Mouse (Mus musculus) fat pad, adult 2 months (tissue): ENCODE results near the gene Oard1.

Source experiments
- DNase-seq: peaks from one replicate; pipeline ENCODE4 v3.0.0-alpha.2; 2011; ENCODE audit warnings: low read depth, low spot score; ENCODE audit errors: extremely low read depth

Gene Oard1

DNA sequence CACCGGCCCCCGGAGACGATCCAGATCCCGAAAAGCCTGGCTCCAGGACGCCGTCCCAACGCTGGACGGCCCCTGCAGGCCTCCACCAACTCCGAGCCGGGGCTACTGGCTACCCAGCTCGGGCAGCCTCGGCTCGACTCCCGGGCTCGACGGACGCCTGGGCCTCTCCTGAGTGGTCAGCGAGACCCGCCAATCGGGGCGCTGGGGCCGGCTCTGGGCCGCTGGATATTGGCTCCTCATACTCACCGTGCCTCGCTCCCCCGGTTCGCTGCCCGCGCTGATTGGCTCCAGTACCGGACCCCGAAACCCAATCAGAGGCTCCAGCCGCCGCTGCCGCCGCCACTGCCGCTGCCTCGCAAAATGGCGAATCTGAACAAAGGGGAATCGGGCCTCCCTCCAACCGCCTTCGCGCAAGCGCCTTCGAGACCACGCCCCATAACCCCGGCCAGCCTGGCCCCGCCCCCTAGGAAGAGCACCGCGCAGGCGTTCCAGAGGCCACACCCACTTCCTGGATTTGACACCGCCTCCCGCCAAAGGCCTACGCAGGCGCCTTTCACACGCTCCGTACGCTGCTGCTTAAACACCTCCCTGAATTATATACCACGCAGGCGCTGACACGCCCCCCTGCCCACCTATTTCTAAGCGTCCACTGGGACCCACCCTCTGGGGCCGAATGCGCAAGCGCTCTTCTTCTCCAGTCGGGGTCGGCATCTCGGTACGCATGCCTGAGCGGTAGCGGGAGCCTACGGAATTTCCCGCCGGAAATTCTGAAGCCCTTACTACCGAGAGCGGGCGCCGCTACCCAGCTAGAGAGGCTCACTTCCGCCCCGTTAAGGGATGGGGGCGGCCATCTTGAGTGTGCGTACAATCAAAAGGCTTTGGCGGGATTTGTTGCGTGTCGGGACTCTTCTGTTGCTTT is at the start of gene Oard1, which contains the start of gene Nfya:
Oard1 (plus strand) TSS at position 635 of the 919 bp plus-strand sequence.
Nfya (minus strand) TSS at position 527 of the 919 bp plus-strand sequence.
- DNase-seq, result peak; percentile 81

DNA sequence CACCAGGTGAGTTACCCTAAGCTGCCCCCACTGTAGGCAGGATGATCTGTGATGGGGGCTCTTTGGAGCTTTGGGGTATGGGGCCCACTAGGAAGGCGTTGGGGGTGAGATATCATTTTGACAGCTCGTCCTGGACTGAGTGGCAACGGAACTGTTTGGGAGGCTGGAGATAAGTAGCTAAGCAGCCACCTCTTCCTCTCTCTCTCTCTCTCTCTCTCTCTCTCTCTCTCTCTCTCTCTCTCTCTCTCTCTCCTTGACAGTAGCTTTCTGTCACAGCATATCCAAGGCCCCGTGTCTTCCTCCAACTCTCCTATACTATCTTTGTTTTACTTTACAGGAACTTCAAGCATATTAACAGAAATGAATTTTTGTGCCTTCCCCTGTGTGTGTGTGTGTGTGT is 49.4 kb upstream of the Oard1 start:
- DNase-seq, result no peak

GRCm38 (mm10) chr17:48362346-48362745 is 47.5 kb upstream of the Oard1 start:
- no peak for DNase-seq

DNA sequence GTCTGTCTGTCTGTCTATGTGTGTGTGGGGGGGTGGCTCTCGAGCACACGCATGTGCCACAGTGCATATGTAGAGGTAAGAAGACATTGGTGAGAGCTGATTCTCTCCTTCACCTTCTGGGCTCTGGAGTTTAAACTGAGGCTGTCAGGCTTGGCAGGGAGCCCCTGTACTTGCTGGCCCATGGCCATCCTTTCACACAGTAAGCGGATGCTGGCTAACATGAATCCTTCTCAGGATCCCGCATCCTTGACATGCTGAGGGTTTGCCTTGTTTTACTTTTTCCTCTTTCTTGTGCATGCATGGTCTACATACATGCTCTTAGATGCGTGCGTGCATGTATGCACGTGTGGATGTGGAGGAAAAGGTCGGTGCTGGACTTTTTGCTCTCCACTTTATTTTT is 46.8 kb upstream of the Oard1 start:
- DNase-seq, result no peak

GRCm38 (mm10) chr17:48363421-48363965 is 46.3 kb upstream of the Oard1 start:
- DNase-seq, result no peak

- DNase-seq, result no peak
Observed at GRCm38 (mm10) chr17:48365511-48366155, 44.2 kb upstream of the Oard1 start.

DNA sequence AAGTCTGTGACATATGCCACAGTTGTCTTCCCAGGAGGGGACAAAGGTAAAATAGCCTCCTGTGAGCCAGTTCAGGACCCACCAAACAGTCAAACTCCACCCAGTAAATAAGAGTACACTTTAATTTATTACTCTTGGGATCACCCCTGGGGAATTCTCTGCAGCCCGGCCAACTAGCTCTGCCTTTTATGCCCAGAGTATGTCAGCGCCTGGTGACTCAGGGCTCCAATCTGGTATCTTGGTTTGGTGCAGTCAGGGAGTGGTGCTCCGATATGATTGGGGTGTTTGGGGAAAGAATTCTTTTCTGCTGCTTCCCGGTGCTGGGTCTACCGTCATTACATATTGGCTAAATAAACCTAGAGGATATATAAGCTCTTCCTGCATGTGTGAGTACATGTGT is 43.0 kb upstream of the Oard1 start:
- DNase-seq, result no peak

- no peak for DNase-seq
Observed at GRCm38 (mm10) chr17:48371621-48372020, 38.2 kb upstream of the Oard1 start.

GRCm38 (mm10) chr17:48372987-48373386 is 36.8 kb upstream of the Oard1 start:
- DNase-seq, result no peak

DNA sequence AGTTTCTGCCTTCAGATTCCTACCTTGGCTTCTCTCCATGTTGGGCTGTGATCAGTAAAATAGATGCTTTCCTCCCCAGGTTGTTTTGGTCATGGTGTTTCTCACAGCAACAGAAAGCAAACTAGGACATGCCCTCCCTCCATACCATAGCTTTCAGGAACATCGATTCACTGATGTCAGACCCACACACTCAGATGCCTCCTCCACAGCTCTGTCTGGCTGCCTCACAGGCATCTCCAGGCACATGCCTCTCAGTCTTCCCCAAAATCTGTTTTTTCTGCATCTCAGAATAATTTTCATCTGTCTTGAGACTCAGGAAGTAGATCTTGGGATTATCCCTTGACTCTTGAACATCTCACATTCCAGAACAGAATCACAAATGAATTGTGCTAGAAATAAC is 33.7 kb upstream of the Oard1 start:
- no peak for DNase-seq

DNA sequence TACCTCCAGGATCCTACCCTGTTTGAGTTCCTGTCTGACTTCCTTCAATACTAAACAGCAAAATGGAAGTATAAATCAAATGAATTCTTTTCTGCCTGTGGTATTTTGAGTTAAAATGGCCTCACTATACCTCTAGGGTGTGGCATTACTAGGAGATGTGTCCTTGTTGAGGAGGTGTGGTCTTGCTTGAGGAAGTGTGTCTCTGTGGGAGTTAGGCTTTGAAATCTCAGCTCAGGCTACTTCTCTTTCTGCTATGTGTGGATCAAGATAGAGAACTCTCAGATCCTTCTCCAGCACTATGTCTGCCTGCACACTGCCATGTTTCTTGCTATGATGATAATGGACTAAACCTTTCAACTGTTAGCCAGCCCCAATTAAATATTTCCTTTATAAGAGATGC is 30.8 kb upstream of the Oard1 start:
- no peak for DNase-seq

GRCm38 (mm10) chr17:48385786-48386461 is 23.9 kb upstream of the Oard1 start:
- DNase-seq, result no peak

DNA sequence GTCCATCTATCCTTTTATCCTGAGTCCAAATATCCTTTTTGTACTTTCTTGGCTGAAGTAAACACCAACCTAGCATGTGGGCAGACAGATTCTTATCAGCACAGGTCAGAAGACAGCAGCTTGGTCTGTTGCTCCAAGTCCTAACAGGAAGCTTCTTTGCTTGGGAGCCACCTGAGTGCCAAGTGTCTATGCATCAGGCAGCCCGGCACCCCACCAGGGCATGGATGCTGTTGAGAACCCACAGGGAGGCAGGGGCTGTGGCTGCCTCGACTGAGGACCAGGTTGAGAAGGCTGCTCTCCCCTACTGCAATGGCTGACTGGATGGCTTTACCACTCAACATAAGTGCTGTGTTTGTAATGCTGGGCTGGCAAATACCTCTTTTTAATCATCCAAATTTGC is 21.1 kb upstream of the Oard1 start:
- DNase-seq, result no peak

DNA sequence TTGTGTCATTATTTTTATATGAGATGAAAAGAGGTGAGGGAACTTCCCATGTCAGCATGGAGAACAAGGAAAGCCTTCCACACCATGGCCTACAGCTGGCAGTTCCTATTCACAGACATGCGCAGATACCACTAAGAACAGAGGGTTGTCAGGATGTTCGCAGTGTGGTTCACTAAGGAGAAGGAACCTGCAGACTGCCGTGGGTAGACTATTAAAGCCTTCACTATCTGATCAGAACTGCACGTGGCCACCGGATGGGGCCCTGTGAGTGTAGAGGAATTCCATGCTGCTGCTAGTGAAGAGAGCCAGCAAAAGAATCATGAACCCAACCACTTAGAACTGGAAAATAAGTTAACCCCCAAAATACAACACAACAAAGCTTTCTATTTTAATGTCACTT is 20.4 kb upstream of the Oard1 start:
- DNase-seq, result no peak

- DNase-seq, result no peak
Observed at GRCm38 (mm10) chr17:48391446-48391845, 18.4 kb upstream of the Oard1 start.

DNA sequence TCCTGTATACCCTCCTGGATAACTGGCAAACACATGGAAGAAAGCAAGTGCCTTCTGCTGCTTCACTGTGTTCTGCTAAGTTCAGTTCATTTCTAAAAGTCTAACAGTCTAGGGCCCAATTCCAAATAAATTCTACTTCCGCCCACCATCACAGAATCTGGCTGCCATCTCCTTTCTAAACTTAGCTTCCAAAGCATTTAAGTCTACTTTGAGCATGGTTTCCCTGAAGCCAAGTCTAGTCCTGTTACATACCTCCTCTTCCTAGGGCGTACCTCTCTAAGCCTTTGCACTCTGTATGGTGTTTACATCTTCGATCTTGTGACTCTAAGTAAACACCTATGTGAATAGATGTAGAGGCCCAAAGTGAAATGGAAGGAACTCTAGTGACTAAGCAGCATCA is 17.2 kb upstream of the Oard1 start:
- DNase-seq, result no peak

GRCm38 (mm10) chr17:48401710-48402109 is 8.1 kb upstream of the Oard1 start:
- DNase-seq, result no peak

GRCm38 (mm10) chr17:48402751-48403150 is 7.1 kb upstream of the Oard1 start:
- no peak for DNase-seq

GRCm38 (mm10) chr17:48403848-48404247 is 6.0 kb upstream of the Oard1 start:
- DNase-seq, result no peak

- DNase-seq, result no peak
Observed at GRCm38 (mm10) chr17:48404706-48405105, 5.1 kb upstream of the Oard1 start.

DNA sequence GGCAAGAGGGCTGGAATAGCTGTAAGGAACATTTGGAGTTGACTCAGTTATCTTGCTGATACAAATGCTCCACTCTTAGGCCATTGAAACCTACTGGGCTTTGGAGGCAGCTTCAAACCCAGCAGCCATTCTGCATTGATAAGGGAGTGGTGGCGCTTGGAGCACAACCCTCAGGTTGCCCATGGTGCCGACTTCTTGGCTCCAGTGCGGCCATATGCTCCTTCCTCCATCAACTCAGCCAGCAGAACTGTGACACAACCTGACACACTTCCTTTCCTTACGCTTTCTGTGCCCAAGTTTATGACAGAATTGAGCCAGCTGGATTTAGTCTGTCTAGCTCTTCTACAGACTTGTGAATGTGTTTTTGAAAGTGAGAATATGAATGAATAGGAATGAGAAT is 2.7 kb upstream of the Oard1 start:
- no peak for DNase-seq
